Mouse (Mus musculus) kidney, postnatal 0 days (tissue): ENCODE data around the gene Lclat1. TPM values are rescaled to one million over a fixed set of nuclear protein-coding genes. Genes with fewer than 3 reads are reported as not detected.

Source experiments
- ATAC-seq: fragments of 200-750 bp; cut with Nextera tagmentation; replicated peaks from 2 replicates; pipeline ENCODE4 v1.8.0; 2017; ENCODE audit warnings: low read depth, moderate number of reproducible peaks, moderate TSS enrichment, moderate library complexity; ENCODE audit not compliant: low FRiP score
- DNase-seq: peaks from one replicate; pipeline ENCODE4 v3.0.0-alpha.2; 2016; ENCODE audit warnings: low spot score
- H3K27ac ChIP-seq: fragments of 300-500 bp; sonication (generic); 2 replicates; pipeline ENCODE4 v1.5.1; 2014; ENCODE audit warnings: mild to moderate bottlenecking
- H3K27me3 ChIP-seq: fragments of 300-500 bp; sonication (generic); 2 replicates; pipeline ENCODE4 v1.6.1; 2014; ENCODE audit warnings: low read length, mixed read lengths; ENCODE audit not compliant: insufficient read depth
- H3K36me3 ChIP-seq: fragments of 300-500 bp; sonication (generic); 2 replicates; pipeline ENCODE4 v1.6.1; 2014; ENCODE audit warnings: low read length, mixed read lengths; ENCODE audit not compliant: insufficient read depth
- H3K4me1 ChIP-seq: fragments of 300-500 bp; sonication (generic); replicated peaks from 2 replicates; pipeline ENCODE4 v1.6.1; 2014; ENCODE audit warnings: antibody characterized with exemption, low read length, mixed read lengths; ENCODE audit not compliant: insufficient read depth
- H3K4me2 ChIP-seq: fragments of 300-500 bp; sonication (generic); 2 replicates; pipeline ENCODE4 v1.6.1; 2014; ENCODE audit warnings: mild to moderate bottlenecking, low read length, moderate library complexity, mixed read lengths
- H3K4me3 ChIP-seq: fragments of 300-500 bp; sonication (generic); replicated peaks from 2 replicates; pipeline ENCODE4 v1.5.1; 2014; ENCODE audit warnings: low read depth, low read length
- H3K9ac ChIP-seq: fragments of 300-500 bp; sonication (generic); 2 replicates; pipeline ENCODE4 v1.6.1; 2014; ENCODE audit warnings: low read depth, low read length
- H3K9me3 ChIP-seq: fragments of 300-500 bp; sonication (generic); replicated peaks from 2 replicates; pipeline ENCODE4 v1.6.1; 2016; ENCODE audit warnings: low read length, inconsistent platforms, mixed read lengths
- CTCF ChIP-seq: IDR thresholded peaks from 2 replicates; pipeline ENCODE4 v1.5.1; 2016; ENCODE audit warnings: antibody characterized with exemption, low read depth, mild to moderate bottlenecking, moderate library complexity
- WGBS: fragments of 180-500 bp; shearing (Covaris S2); extraction: QIAGEN DNeasy Blood & Tissue Kit; methylation state at CpG from one replicate; pipeline ENCODE4 v1.1.7; 2014; 5-methylcytosine and 5-hydroxymethylcytosine counted together
- polyA plus RNA-seq: library from polyadenylated mRNA; unstranded; fragments of >200 nt; fragmentation: Nextera tagmentation; extraction: Ambion mirVana; gene quantifications from 2 replicates; pipeline ENCODE4 v1.2.1, GENCODE M21; 2015

Gene Lclat1
- polyA plus RNA-seq, 1 experiment from 2014 or later = 12.5 TPM

GRCm38 (mm10) chr17:73246036-73246435 lies 138.3 kb downstream of the Lclat1 start:
- Histone ChIP-seq H3K27me3 (no peaks in the 10 kb centered on the region), H3K4me2 (no peak overlapping the region), H3K36me3 (no peaks in the 10 kb centered on the region), H3K27ac (no peak overlapping the region), H3K4me3 (no peak overlapping the region), H3K9ac (no peak overlapping the region), H3K4me1 (no peaks in the 10 kb centered on the region), H3K9me3 (no peaks in the 10 kb centered on the region)
- TF ChIP-seq CTCF = no peak
- no peak for ATAC-seq
- 72% methylated on average over 3 of the region's 3 CpGs for WGBS
- DNase-seq = no peak

GRCm38 (mm10) chr17:73246926-73247325 lies 139.1 kb downstream of the Lclat1 start:
- H3K27me3 ChIP-seq = no peaks in the 10 kb centered on the region

GRCm38 (mm10) chr17:73247758-73248157 lies 140.0 kb downstream of the Lclat1 start:
- TF ChIP-seq CTCF = no peak
- H3K27ac ChIP-seq = no peak overlapping the region
- no peaks in the 10 kb centered on the region for H3K9me3 ChIP-seq
- no peak overlapping the region for H3K4me3 ChIP-seq
- no peaks in the 10 kb centered on the region; the same call in 1 of the 2 replicates for H3K4me1 ChIP-seq
- 89% methylated on average over 14 of the region's 14 CpGs for WGBS
- H3K36me3 ChIP-seq = no peaks in the 10 kb centered on the region
- ATAC-seq (no peak), DNase-seq (no peak)
- no peaks in the 10 kb centered on the region for H3K27me3 ChIP-seq
- H3K9ac ChIP-seq = no peak overlapping the region
- no peak overlapping the region for H3K4me2 ChIP-seq

More at GRCm38 (mm10) chr17:73246926-73247325, 139.1 kb downstream of the Lclat1 start:
- no peak overlapping the region for H3K27ac ChIP-seq
- 97% methylated on average over 2 of the region's 2 CpGs for WGBS
- H3K4me3 ChIP-seq = no peak overlapping the region
- H3K4me2 ChIP-seq = no peak overlapping the region
- H3K9ac ChIP-seq = no peak overlapping the region
- DNase-seq (no peak), ATAC-seq (no peak)
- no peaks in the 10 kb centered on the region for H3K4me1 ChIP-seq
- no peak for TF ChIP-seq CTCF
- no peaks in the 10 kb centered on the region for H3K36me3 ChIP-seq
- no peaks in the 10 kb centered on the region for H3K9me3 ChIP-seq

GRCm38 (mm10) chr17:73250488-73251141 lies 142.8 kb downstream of the Lclat1 start:
- TF ChIP-seq CTCF = no peak
- no peak overlapping the region for H3K27ac ChIP-seq
- 76% methylated on average over 3 of the region's 3 CpGs for WGBS
- H3K4me1 ChIP-seq = no peaks in the 10 kb centered on the region; the same call in 1 of the 2 replicates
- H3K36me3 ChIP-seq = no peaks in the 10 kb centered on the region
- ATAC-seq (no peak), DNase-seq (no peak)
- no peaks in the 10 kb centered on the region for H3K9me3 ChIP-seq
- no peak overlapping the region for H3K4me2 ChIP-seq
- no peak overlapping the region for H3K4me3 ChIP-seq
- no peaks in the 10 kb centered on the region for H3K27me3 ChIP-seq
- no peak overlapping the region for H3K9ac ChIP-seq

GRCm38 (mm10) chr17:73251142-73251502 lies 143.3 kb downstream of the Lclat1 start:
- Histone ChIP-seq H3K4me3 (no peak overlapping the region), H3K4me2 (no peak overlapping the region), H3K27ac (no peak overlapping the region), H3K27me3 (no peaks in the 10 kb centered on the region), H3K4me1 (no peaks in the 10 kb centered on the region; the same call in 1 of the 2 replicates), H3K9ac (no peak overlapping the region), H3K36me3 (no peaks in the 10 kb centered on the region), H3K9me3 (no peaks in the 10 kb centered on the region)
- TF ChIP-seq CTCF = no peak
- WGBS = 59% methylated on average over 8 of the region's 8 CpGs
- no peak for DNase-seq
- 0 out of 2 replicates have a peak, but pooled peaks have one; percentile 46 for ATAC-seq

GRCm38 (mm10) chr17:73251812-73252608 lies 144.2 kb downstream of the Lclat1 start:
- no peak overlapping the region for H3K27ac ChIP-seq
- no peak overlapping the region for H3K4me3 ChIP-seq
- WGBS = 62% methylated on average over 11 of the region's 11 CpGs
- no peaks in the 10 kb centered on the region for H3K36me3 ChIP-seq
- peak; percentile 30 for DNase-seq
- H3K4me1 ChIP-seq = no peaks in the 10 kb centered on the region; the same call in 1 of the 2 replicates
- H3K9ac ChIP-seq = no peak overlapping the region
- no peak overlapping the region for H3K4me2 ChIP-seq
- no peak for ATAC-seq
- TF ChIP-seq CTCF = no peak
- no peaks in the 10 kb centered on the region for H3K9me3 ChIP-seq
- no peaks in the 10 kb centered on the region for H3K27me3 ChIP-seq
